Mouse (Mus musculus) heart, embryonic 11.5 days (tissue): ENCODE measurements at regions not wholly inside any gene's neighbourhood (a gene's known extent, or its start where the extent isn't known, plus 50 kb on each side); places are given as distances from the start of the nearest gene placed in this dataset.

ENCODE experiments used
- ATAC-seq: fragments of 200-750 bp; cut with Nextera tagmentation; replicated peaks from 2 replicates; pipeline ENCODE4 v1.8.0; 2017; ENCODE audit warnings: moderate library complexity; ENCODE audit not compliant: insufficient number of reproducible peaks, low FRiP score, low TSS enrichment
- H3K27ac ChIP-seq: fragments of 300-500 bp; sonication (generic); 2 replicates; pipeline ENCODE4 v1.5.1; 2014; ENCODE audit warnings: mild to moderate bottlenecking, low read depth, low read length
- H3K27me3 ChIP-seq: fragments of 300-500 bp; sonication (generic); 2 replicates; pipeline ENCODE4 v1.6.1; 2014; ENCODE audit warnings: mild to moderate bottlenecking, low read length, mixed read lengths; ENCODE audit not compliant: control insufficient read depth, insufficient read depth
- H3K36me3 ChIP-seq: fragments of 300-500 bp; sonication (generic); 2 replicates; pipeline ENCODE4 v1.6.1; 2014; ENCODE audit warnings: mild to moderate bottlenecking, low read length, moderate library complexity, mixed read lengths; ENCODE audit not compliant: control insufficient read depth, insufficient read depth
- H3K4me1 ChIP-seq: fragments of 300-500 bp; sonication (generic); 2 replicates; pipeline ENCODE4 v1.6.1; 2014; ENCODE audit warnings: low read length; ENCODE audit not compliant: control insufficient read depth, insufficient read depth
- H3K4me2 ChIP-seq: fragments of 300-500 bp; sonication (generic); 2 replicates; pipeline ENCODE4 v1.6.1; 2014; ENCODE audit warnings: mild to moderate bottlenecking, moderate library complexity
- H3K4me3 ChIP-seq: fragments of 300-500 bp; sonication (generic); 2 replicates; pipeline ENCODE4 v1.5.1; 2014; ENCODE audit warnings: low read depth, low read length
- H3K9ac ChIP-seq: fragments of 300-500 bp; sonication (generic); 2 replicates; pipeline ENCODE4 v1.6.1; 2014; ENCODE audit warnings: mild to moderate bottlenecking, low read depth, low read length, moderate library complexity
- H3K9me3 ChIP-seq: fragments of 300-500 bp; sonication (generic); replicated peaks from 2 replicates; pipeline ENCODE4 v1.6.1; 2016; ENCODE audit warnings: low read length; ENCODE audit not compliant: control insufficient read depth
- WGBS: fragments of 180-500 bp; shearing (Covaris S2); extraction: QIAGEN DNeasy Blood & Tissue Kit; methylation state at CpG from one replicate; pipeline ENCODE4 v1.1.7; 2014; ENCODE audit not compliant: insufficient replicate concordance; 5-methylcytosine and 5-hydroxymethylcytosine counted together

GRCm38 (mm10) chr6:36234438-36234837 lies 153.4 kb upstream of the Chrm2 start:
- H3K4me3 ChIP-seq = no peak overlapping the region
- 74% methylated on average over 1 of the region's 1 CpGs for WGBS
- no peaks in the 10 kb centered on the region for H3K9me3 ChIP-seq
- H3K36me3 ChIP-seq = no peaks in the 10 kb centered on the region
- H3K27me3 ChIP-seq = no peaks in the 10 kb centered on the region
- ATAC-seq = no peak
- H3K4me2 ChIP-seq = no peak overlapping the region
- H3K27ac ChIP-seq = no peak overlapping the region
- H3K9ac ChIP-seq = no peak overlapping the region
- no peaks in the 10 kb centered on the region for H3K4me1 ChIP-seq

GRCm38 (mm10) chr6:36247027-36247426 lies 140.9 kb upstream of the Chrm2 start:
- Histone ChIP-seq H3K4me2 (no peak overlapping the region), H3K27ac (no peak overlapping the region), H3K9me3 (no peaks in the 10 kb centered on the region), H3K9ac (no peak overlapping the region), H3K36me3 (no peaks in the 10 kb centered on the region), H3K4me3 (no peak overlapping the region), H3K27me3 (no peaks in the 10 kb centered on the region), H3K4me1 (no peaks in the 10 kb centered on the region)
- no peak for ATAC-seq
- 55% methylated on average over 3 of the region's 3 CpGs for WGBS

- no peaks in the 10 kb centered on the region for H3K27me3 ChIP-seq
- WGBS = 78% methylated on average over 1 of the region's 1 CpGs
- ATAC-seq = no peak
- H3K4me3 ChIP-seq = no peak overlapping the region
- no peaks in the 10 kb centered on the region for H3K36me3 ChIP-seq
- no peaks in the 10 kb centered on the region for H3K4me1 ChIP-seq
- no peak overlapping the region for H3K27ac ChIP-seq
- H3K9ac ChIP-seq = no peak overlapping the region
- no peak overlapping the region for H3K4me2 ChIP-seq
- no peaks in the 10 kb centered on the region for H3K9me3 ChIP-seq
Measured at GRCm38 (mm10) chr6:36248219-36248618, 139.7 kb upstream of the Chrm2 start.

GRCm38 (mm10) chr6:36249047-36249446 lies 138.8 kb upstream of the Chrm2 start:
- Histone ChIP-seq H3K9ac (no peak overlapping the region), H3K9me3 (no peaks in the 10 kb centered on the region), H3K4me2 (no peak overlapping the region), H3K4me3 (no peak overlapping the region), H3K4me1 (no peaks in the 10 kb centered on the region), H3K27me3 (no peaks in the 10 kb centered on the region), H3K27ac (no peak overlapping the region), H3K36me3 (no peaks in the 10 kb centered on the region)
- WGBS = 28% methylated on average over 4 of the region's 4 CpGs
- ATAC-seq = no peak

GRCm38 (mm10) chr6:36266717-36267402 lies 121.0 kb upstream of the Chrm2 start:
- WGBS = 76% methylated on average over 10 of the region's 10 CpGs
- H3K4me3 ChIP-seq = no peak overlapping the region
- no peak overlapping the region for H3K4me2 ChIP-seq
- no peak overlapping the region for H3K9ac ChIP-seq
- ATAC-seq = no peak
- no peak overlapping the region for H3K27ac ChIP-seq
- H3K36me3 ChIP-seq = no peaks in the 10 kb centered on the region
- H3K27me3 ChIP-seq = no peaks in the 10 kb centered on the region
- no peaks in the 10 kb centered on the region for H3K9me3 ChIP-seq
- H3K4me1 ChIP-seq = no peaks in the 10 kb centered on the region

- Histone ChIP-seq H3K36me3 (no peaks in the 10 kb centered on the region), H3K4me1 (no peaks in the 10 kb centered on the region), H3K27ac (no peak overlapping the region), H3K4me2 (no peak overlapping the region), H3K9ac (no peak overlapping the region), H3K9me3 (no peaks in the 10 kb centered on the region), H3K27me3 (no peaks in the 10 kb centered on the region), H3K4me3 (no peak overlapping the region)
- no peak for ATAC-seq
- WGBS = 80% methylated on average over 10 of the region's 10 CpGs
Measured at GRCm38 (mm10) chr6:36286664-36287063, 101.2 kb upstream of the Chrm2 start.

GRCm38 (mm10) chr6:36313586-36313985 lies 74.3 kb upstream of the Chrm2 start:
- Histone ChIP-seq H3K36me3 (no peaks in the 10 kb centered on the region), H3K4me3 (no peak overlapping the region), H3K4me1 (no peaks in the 10 kb centered on the region), H3K9me3 (no peaks in the 10 kb centered on the region), H3K27me3 (no peaks in the 10 kb centered on the region), H3K27ac (no peak overlapping the region), H3K9ac (no peak overlapping the region), H3K4me2 (no peak overlapping the region)
- 53% methylated on average over 1 of the region's 1 CpGs for WGBS
- ATAC-seq = no peak
